31 mouse cellular contexts compared by ENCODE assay signal in genomic region chr11:35250871-35251418, GRCm38 (mm10).
DNase-seq lines count a peak whose midpoint lies in the region; ATAC-seq and TF ChIP-seq lines count a peak whose summit lies in the region.
"Had no signal": no experiment of that assay in that cellular context is flagged by ENCODE, and none has a peak within 500 bp of the region (broad histone marks: within the 10 kb centered on the region; RNA-seq: fewer than 3 reads in every experiment).

No protein-coding gene starts in this region.

- 12% methylated on average over 4 of the region's 4 CpGs for WGBS in neural tube, embryonic 14.5 days

- H3K9ac ChIP-seq in neural tube, embryonic 14.5 days (replicated peaks; ENCODE audit: low read depth, low read length) = no peak overlapping the region
- H3K9ac ChIP-seq: embryonic facial prominence, embryonic 15.5 days; forebrain, embryonic 13.5 days; heart, embryonic 13.5 days; hindbrain, embryonic 14.5 days had no signal

- DNase-seq in layer of hippocampus, adult 2 months (ENCODE audit: low spot score in 2 of 2) = no peak
- DNase-seq in layer of hippocampus, adult 11-12 months (ENCODE audit: low spot score) = no peak
- peak; percentile 44 for DNase-seq in MN1 (ENCODE audit: low spot score)
- DNase-seq in brain, embryonic 14.5 days (ENCODE audit: low read depth) = peak; percentile 32
- DNase-seq in spleen, postnatal 10 days (ENCODE audit: low spot score in 2 of 2) = no peak
- DNase-seq in embryo, embryonic 10.5 days (ENCODE audit: low spot score) = no peak
- DNase-seq: adrenal gland, adult 8-10 months; adrenal gland, postnatal 25 days; cerebellum, adult 11 months; cerebellum, adult 2 months; cerebellum, adult 9-11 months; cerebellum, postnatal 25 days; embryo, embryonic 11 days; gastrocnemius, postnatal 10 days; gastrocnemius, postnatal 36 days; heart, adult 2 months; heart, postnatal 14 days; heart, postnatal 4 days had no signal

- no peak overlapping the region for H3K4me3 ChIP-seq in layer of hippocampus, adult 2 months
- H3K4me3 ChIP-seq in neural tube, embryonic 14.5 days (ENCODE audit: low read depth, low read length) = no peak overlapping the region
- H3K4me3 ChIP-seq: embryonic facial prominence, embryonic 15.5 days; erythroblast, embryonic 14.5 days; forebrain, embryonic 10.5 days; forebrain, embryonic 13.5 days; heart, adult 2 months; heart, embryonic 10.5 days; heart, embryonic 13.5 days had no signal

- TF ChIP-seq CTCF in layer of hippocampus, adult 2 months (conservative IDR thresholded peaks at IDR 0.05) = no peak
- no peak for TF ChIP-seq CTCF in brain, embryonic 14.5 days (IDR thresholded peaks at IDR 0.05; ENCODE audit: borderline replicate concordance, extremely low read depth, insufficient read depth, insufficient read length)

- peak overlapping the region; percentile 48; the same call in 1 of the 2 replicates for H3K27ac ChIP-seq in layer of hippocampus, adult 2 months
- no peak overlapping the region for H3K27ac ChIP-seq in neural tube, embryonic 14.5 days (ENCODE audit: low read depth, low read length)
- H3K27ac ChIP-seq: embryonic facial prominence, embryonic 15.5 days; forebrain, embryonic 10.5 days; forebrain, embryonic 13.5 days; heart, adult 2 months; heart, embryonic 10.5 days; heart, embryonic 13.5 days; hindbrain, embryonic 14.5 days; hindbrain, postnatal 0 days had no signal

- H3K9me3 ChIP-seq in neural tube, embryonic 14.5 days (ENCODE audit: control insufficient read depth, low read length) = no peaks in the 10 kb centered on the region
- H3K9me3 ChIP-seq: embryonic facial prominence, embryonic 15.5 days; forebrain, embryonic 10.5 days; forebrain, embryonic 13.5 days; heart, embryonic 10.5 days; heart, embryonic 13.5 days had no signal

- no peak overlapping the region for H3K4me2 ChIP-seq in neural tube, embryonic 14.5 days (ENCODE audit: low read depth, low read length)
- H3K4me2 ChIP-seq: embryonic facial prominence, embryonic 15.5 days; forebrain, embryonic 13.5 days; heart, embryonic 13.5 days; hindbrain, embryonic 14.5 days had no signal

- TF ChIP-seq POLR2A in brain, embryonic 14.5 days (IDR thresholded peaks at IDR 0.05; ENCODE audit: borderline replicate concordance, extremely low read depth, insufficient read depth, insufficient read length, poor library complexity, severe bottlenecking) = no peak

- H3K4me1 ChIP-seq in neural tube, embryonic 14.5 days (ENCODE audit: control insufficient read depth, insufficient read depth, low read length) = peaks cover 8% of the 10 kb centered on the region; the same call in 1 of the 2 replicates

- no peaks in the 10 kb centered on the region for H3K36me3 ChIP-seq in neural tube, embryonic 14.5 days (ENCODE audit: control insufficient read depth, insufficient read depth, low read length)
- H3K36me3 ChIP-seq: embryonic facial prominence, embryonic 15.5 days; forebrain, embryonic 10.5 days; heart, embryonic 10.5 days; heart, embryonic 13.5 days had no signal

- peak; percentile 49; the same call in 1 of the 2 replicates for ATAC-seq in neural tube, embryonic 14.5 days (ENCODE audit: low read depth)
- ATAC-seq: activated CD4-positive, CD25-positive, alpha-beta regulatory T cell, adult 4 months; CD4-positive, CD25-positive, alpha-beta regulatory T cell, adult 4 months; forebrain, embryonic 13.5 days; forebrain, embryonic 16.5 days; hindbrain, postnatal 0 days; inflammation-experienced regulatory T-cells, adult 6 months had no signal

- no peaks in the 10 kb centered on the region for H3K27me3 ChIP-seq in neural tube, embryonic 14.5 days (ENCODE audit: control insufficient read depth, insufficient read depth, low read length)
- H3K27me3 ChIP-seq: embryonic facial prominence, embryonic 15.5 days had no signal

Comparison
In these comparisons a context has a peak if more than half of its experiments do, and no peak if none do; other contexts are left out.
1. DNase-seq: peak in MN1 (single experiment) and brain, embryonic 14.5 days (single experiment); none in layer of hippocampus, adult 2 months (0 of 2), layer of hippocampus, adult 11-12 months (single experiment), spleen, postnatal 10 days (0 of 2) and embryo, embryonic 10.5 days (single experiment).